Comparison of ENCODE assay signal across 10 mouse cellular contexts in the genomic region with DNA sequence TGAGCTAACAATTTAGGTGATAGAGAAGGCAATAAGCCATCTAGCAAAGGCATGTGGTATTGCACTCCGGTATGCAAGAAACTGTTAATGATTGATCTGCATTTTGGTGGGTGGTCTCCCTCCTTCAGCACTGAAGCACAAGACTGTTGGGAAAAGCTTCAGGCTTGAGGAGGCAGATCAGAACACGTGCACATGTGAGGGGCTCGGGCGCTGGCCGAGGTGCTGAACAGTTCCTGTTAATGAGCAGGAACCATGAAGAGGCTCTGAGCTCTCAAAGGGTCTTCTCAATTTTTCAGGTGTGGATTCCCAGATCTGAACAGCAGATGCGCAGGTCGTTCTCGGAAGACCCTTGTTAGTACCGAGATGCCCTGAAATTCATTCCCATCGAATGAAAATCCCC. TPM values are rescaled to one million over a fixed set of nuclear protein-coding genes. Genes with fewer than 3 reads are reported as not detected.
A peak's percentile ranks its signal among the peaks of the same experiment; 100 is the strongest.
DNase-seq lines count a peak whose midpoint lies in the region; ATAC-seq lines count a peak whose summit lies in the region.
"Had no signal": no experiment of that assay in that cellular context is flagged by ENCODE, and none has a peak within 500 bp of the region (broad histone marks: within the 10 kb centered on the region; RNA-seq: fewer than 3 reads in every experiment).

No protein-coding gene starts in this region.

- peaks cover 19% of the 10 kb centered on the region for H3K27me3 ChIP-seq in hindbrain, embryonic 16.5 days (replicated peaks; ENCODE audit: control insufficient read depth, insufficient read depth, low read length)
- peaks cover 38% of the 10 kb centered on the region for H3K27me3 ChIP-seq in midbrain, embryonic 11.5 days (ENCODE audit: control insufficient read depth, insufficient read depth, low read length)

- no peaks in the 10 kb centered on the region for H3K36me3 ChIP-seq in hindbrain, embryonic 16.5 days (ENCODE audit: control insufficient read depth, insufficient read depth, low read length)
- no peaks in the 10 kb centered on the region for H3K36me3 ChIP-seq in midbrain, embryonic 11.5 days (ENCODE audit: control insufficient read depth, insufficient read depth, low read length)
- H3K36me3 ChIP-seq: limb, embryonic 12.5 days had no signal

- no peak overlapping the region for H3K27ac ChIP-seq in hindbrain, embryonic 16.5 days (ENCODE audit: low read depth, low read length)
- H3K27ac ChIP-seq in midbrain, embryonic 11.5 days (ENCODE audit: low read depth, low read length): no peak overlapping the region
- H3K27ac ChIP-seq: limb, embryonic 12.5 days had no signal

- WGBS in hindbrain, embryonic 16.5 days: 2% methylated on average over 10 of the region's 10 CpGs
- 6% methylated on average over 10 of the region's 10 CpGs for WGBS in midbrain, embryonic 11.5 days

- peaks cover 15% of the 10 kb centered on the region for H3K4me1 ChIP-seq in hindbrain, embryonic 16.5 days (ENCODE audit: control insufficient read depth, insufficient read depth, low read depth, low read length)
- H3K4me1 ChIP-seq in midbrain, embryonic 11.5 days (ENCODE audit: control insufficient read depth, insufficient read depth, low read length): peaks cover 8% of the 10 kb centered on the region

- no peak overlapping the region for H3K9ac ChIP-seq in hindbrain, embryonic 16.5 days (ENCODE audit: low read depth, low read length)
- H3K9ac ChIP-seq in midbrain, embryonic 11.5 days (ENCODE audit: low read length): no peak overlapping the region
- H3K9ac ChIP-seq: limb, embryonic 12.5 days had no signal

- no peaks in the 10 kb centered on the region for H3K9me3 ChIP-seq in hindbrain, embryonic 16.5 days (ENCODE audit: control insufficient read depth, low read length)
- no peaks in the 10 kb centered on the region for H3K9me3 ChIP-seq in midbrain, embryonic 11.5 days (ENCODE audit: control insufficient read depth, low read length)
- H3K9me3 ChIP-seq: limb, embryonic 12.5 days had no signal

- H3K4me3 ChIP-seq in hindbrain, embryonic 16.5 days (ENCODE audit: low read length): no peak overlapping the region
- no peak overlapping the region for H3K4me3 ChIP-seq in midbrain, embryonic 11.5 days (ENCODE audit: low read depth, low read length)
- H3K4me3 ChIP-seq: limb, embryonic 12.5 days had no signal

- H3K4me2 ChIP-seq in hindbrain, embryonic 16.5 days (ENCODE audit: low read length): peak overlapping the region; percentile 91
- H3K4me2 ChIP-seq in midbrain, embryonic 11.5 days: no peak overlapping the region
- H3K4me2 ChIP-seq: limb, embryonic 12.5 days had no signal

- DNase-seq in layer of hippocampus, postnatal 10 days (ENCODE audit: low spot score in 2 of 2): peak; percentile 15 to 33
- no peak for DNase-seq in layer of hippocampus, adult 18-20 months (ENCODE audit: low spot score in 2 of 2)
- DNase-seq in adrenal gland, postnatal 25 days: peak; percentile 41
- peak; percentile 93 for DNase-seq in midbrain, embryonic 11.5 days (ENCODE audit: low spot score, missing footprints)
- no peak for DNase-seq in MN1 (ENCODE audit: low spot score)
- no peak for DNase-seq in gastrocnemius, adult 8-10 months (ENCODE audit: low spot score in 2 of 2)

- ATAC-seq in hindbrain, embryonic 16.5 days: no peak
- no peak for ATAC-seq in midbrain, embryonic 11.5 days (ENCODE audit: low FRiP score)
- no peak for ATAC-seq in monocyte, adult 5-6 weeks (replicated peaks; ENCODE audit: insufficient number of reproducible peaks, low FRiP score, low TSS enrichment, poor library complexity, severe bottlenecking)

RNA-seq across cellular contexts. Expression of a gene that starts 1.0 kb away (rescaled TPM):
- total RNA-seq in layer of hippocampus, postnatal 10 days (2021): 1 to 10 TPM in 1 of 2 experiments, under 1 TPM in 1; 0.69 to 1.1 TPM
- total RNA-seq in layer of hippocampus, adult 18-20 months (2021): 1 to 10 TPM; 1.4 to 1.7 TPM
- not detected in 2 replicates for total RNA-seq in adrenal gland, postnatal 25 days (2021)
- polyA plus RNA-seq in hindbrain, embryonic 16.5 days (2015; fragmentation: Nextera tagmentation; extraction: Ambion mirVana): 0.59 and 0.71 TPM in 2 replicates
- polyA plus RNA-seq in midbrain, embryonic 11.5 days (2014; fragmentation: Nextera tagmentation; extraction: Ambion mirVana): 0.34 and 0.63 TPM in 2 replicates
- not detected for total RNA-seq in gastrocnemius, adult 8-10 months (2022)
- total RNA-seq in monocyte, adult 5-6 weeks (2017): not detected in 3 replicates
- polyA plus RNA-seq: limb, embryonic 12.5 days; small intestine, adult 2 months had no signal

RNA-seq across cellular contexts. Expression of a gene that starts 53.3 kb away (rescaled TPM):
- total RNA-seq in layer of hippocampus, postnatal 10 days (2021): 1 to 10 TPM; 1.2 to 1.9 TPM
- total RNA-seq in layer of hippocampus, adult 18-20 months (2021): under 1 TPM; 0.63 to 0.72 TPM
- 10.8 and 11.3 TPM in 2 replicates for total RNA-seq in adrenal gland, postnatal 25 days (2021)
- 0.10 and 0.15 TPM in 2 replicates for polyA plus RNA-seq in hindbrain, embryonic 16.5 days (2015; fragmentation: Nextera tagmentation; extraction: Ambion mirVana)
- not detected in 2 replicates for polyA plus RNA-seq in midbrain, embryonic 11.5 days (2014; fragmentation: Nextera tagmentation; extraction: Ambion mirVana)
- 1 to 10 TPM; 5.5 to 7.8 (median 6.5) TPM for total RNA-seq in gastrocnemius, adult 8-10 months (2022)
- 1.7 to 3.8 TPM (median 3.1 TPM) in 3 replicates for total RNA-seq in monocyte, adult 5-6 weeks (2017)

Comparison
In these comparisons a context has a peak if more than half of its experiments do, and no peak if none do; other contexts are left out.
1. DNase-seq: peak in layer of hippocampus, postnatal 10 days (2 of 2), adrenal gland, postnatal 25 days (single experiment) and midbrain, embryonic 11.5 days (single experiment); none in layer of hippocampus, adult 18-20 months (0 of 2), MN1 (single experiment) and gastrocnemius, adult 8-10 months (0 of 2).